Mouse (Mus musculus) gastrocnemius, postnatal 10 days (tissue): Measurements from ENCODE around the gene Zfp607b. TPM values are rescaled to one million over a fixed set of nuclear protein-coding genes. Genes with fewer than 3 reads are reported as not detected.

Source experiments
- DNase-seq: peaks from one replicate; pipeline ENCODE4 v3.0.0; 2021; ENCODE audit warnings: mixed read lengths
- long read RNA-seq, 2 experiments: library from polyadenylated mRNA; stranded (forward); transcript quantifications; one replicate each; pipeline ENCODE4 v2.0.0; 2021
- total RNA-seq, 2 experiments: library from RNA; stranded (reverse); gene quantifications; 2 replicates each; pipeline ENCODE4 v1.2.3; 2021

Gene Zfp607b
- 1 to 10 TPM; 1.2 to 1.4 TPM for total RNA-seq
- long read RNA-seq, experiment 1, full-length matches to known transcripts = 2 of 5 reads
- long read RNA-seq, experiment 1, partial matches to known transcripts = 0 of 5 reads
- long read RNA-seq, experiment 1, other reads (novel, unspliced or antisense) = 3 of 5 reads
- long read RNA-seq, experiment 2 = 0 reads

DNA sequence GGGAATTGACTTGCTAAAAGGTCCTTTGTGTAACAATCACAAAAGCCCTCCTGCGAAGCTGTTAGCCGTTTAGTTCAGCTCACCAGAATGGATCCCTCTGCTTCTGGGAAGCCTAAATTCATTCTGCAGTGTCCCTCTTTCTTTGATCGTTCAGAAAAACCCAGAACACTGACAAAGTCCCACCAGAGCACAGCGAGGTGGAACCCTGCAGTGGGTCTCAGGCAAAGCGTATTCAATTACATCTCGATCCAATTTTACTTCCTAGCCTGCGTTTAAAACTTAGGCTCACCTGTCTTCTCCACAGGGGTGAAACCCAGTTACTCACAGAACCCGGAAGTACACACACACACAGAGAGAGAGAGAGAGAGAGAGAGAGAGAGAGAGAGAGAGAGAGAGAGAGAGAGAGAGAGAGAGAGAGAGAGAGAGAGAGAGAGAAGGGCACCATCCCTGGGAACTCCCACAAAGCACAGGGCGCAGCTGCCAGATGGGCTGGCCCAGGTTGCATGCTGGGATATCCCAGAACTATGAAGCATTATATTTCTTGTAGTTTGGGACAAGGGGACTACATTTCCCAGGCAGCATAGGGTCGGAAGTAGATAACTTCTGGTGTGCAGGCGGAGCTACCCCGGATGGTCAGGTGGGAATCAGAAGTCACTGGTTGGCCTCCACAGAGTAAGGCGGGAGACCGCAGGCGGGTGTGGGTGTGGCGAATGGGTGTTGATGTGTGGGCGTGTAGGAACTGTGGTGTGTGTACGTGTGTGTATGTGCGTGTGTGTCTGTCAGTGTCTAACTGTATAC lies at the start of gene Zfp607b:
Gene Zfp607b (plus strand): TSS at position 526 of the 798 bp plus-strand sequence.
- peak; percentile 79 for DNase-seq

DNA sequence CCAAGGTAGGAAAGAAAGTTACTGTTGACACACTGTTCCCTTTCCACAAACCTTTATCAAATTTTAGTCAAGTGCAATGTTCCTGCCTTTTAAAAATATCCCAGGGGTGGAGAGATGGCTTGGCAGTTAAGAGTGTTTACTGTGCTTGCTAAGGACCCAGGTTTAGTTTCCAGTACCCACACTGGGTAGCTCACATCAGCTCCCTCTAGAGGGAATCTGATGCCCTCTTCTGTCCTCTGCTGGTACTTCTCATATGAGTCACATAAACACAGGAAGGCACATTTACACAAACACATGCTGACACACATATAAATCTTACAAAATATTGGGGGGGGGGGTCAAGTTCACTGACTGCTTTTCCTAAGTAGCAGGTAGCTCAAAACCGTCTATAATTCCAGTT lies 44.7 kb upstream of the Zfp607b start:
- DNase-seq = no peak

DNA sequence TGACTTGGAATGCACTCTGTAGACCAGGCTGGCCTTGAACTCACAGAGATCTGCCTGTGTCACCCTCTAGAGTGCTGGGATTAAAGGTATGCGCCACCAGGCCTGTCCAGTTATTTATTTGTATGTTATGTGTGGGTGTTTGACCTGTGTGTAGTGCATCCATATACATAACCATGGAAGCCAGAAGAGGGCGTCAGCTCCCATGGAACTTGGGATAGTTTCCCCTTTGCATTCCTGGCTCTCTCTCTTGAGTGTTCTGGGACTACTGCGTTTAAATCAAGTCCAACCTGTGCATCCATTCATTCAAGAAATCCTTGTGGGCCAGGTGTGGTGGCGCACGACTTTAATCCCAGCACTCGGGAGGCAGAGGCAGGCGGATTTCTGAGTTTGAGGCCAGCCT lies 42.6 kb upstream of the Zfp607b start:
- no peak for DNase-seq

DNA sequence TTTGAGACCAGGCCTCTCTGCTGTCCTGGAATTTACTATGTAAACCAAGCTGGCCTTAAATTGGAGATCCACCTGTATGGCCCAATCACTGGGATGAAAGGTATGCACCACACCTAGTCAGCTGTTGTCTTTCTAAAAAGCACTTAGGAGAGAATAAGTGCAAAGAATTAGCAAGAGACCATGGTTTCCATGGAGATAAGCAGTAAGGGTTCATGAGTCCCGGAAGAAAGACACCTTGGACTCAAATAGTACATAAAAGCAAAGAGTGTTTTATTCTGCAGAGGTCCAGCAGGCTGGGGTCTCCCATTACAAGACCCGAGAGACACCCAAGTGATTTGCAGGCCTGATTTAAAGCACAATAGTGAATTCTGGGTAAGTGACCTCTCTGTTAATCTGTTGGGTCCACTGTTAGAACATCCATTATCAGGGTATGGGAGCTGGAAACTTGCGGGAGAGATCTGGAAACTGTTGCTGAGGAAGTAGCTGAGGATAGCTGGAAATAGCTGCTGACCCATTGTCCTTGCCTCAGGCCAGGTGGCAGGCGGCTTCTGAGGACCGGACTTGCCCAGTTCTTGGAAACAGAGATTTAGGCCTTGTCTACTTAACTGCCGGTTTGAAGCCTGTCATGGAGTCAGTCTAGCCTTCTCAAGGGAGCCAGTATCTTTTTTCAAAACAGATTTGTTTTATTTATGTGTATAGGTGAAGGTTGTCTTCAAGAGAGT lies 41.7 kb upstream of the Zfp607b start:
- DNase-seq = no peak

DNA sequence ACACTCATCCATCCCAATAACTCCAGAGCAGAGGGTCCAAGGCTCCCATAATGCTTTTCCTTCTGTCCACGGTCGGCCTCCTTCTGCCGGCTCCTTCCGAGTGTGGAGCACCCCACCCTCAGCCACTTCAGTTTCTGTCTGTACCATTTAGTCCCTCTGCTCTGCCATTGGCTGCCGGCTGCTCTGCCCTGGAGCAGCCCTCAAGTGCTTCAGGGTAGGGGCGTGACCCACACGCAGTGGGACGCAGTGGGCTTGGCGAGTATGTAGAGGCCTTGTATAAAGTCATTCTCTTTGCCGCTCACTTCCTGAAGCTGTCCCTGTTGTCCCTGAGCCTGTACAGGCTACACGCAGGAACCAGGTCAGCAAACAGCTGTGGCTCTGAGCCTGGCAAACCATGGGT lies 39.4 kb upstream of the Zfp607b start:
- DNase-seq = no peak

DNA sequence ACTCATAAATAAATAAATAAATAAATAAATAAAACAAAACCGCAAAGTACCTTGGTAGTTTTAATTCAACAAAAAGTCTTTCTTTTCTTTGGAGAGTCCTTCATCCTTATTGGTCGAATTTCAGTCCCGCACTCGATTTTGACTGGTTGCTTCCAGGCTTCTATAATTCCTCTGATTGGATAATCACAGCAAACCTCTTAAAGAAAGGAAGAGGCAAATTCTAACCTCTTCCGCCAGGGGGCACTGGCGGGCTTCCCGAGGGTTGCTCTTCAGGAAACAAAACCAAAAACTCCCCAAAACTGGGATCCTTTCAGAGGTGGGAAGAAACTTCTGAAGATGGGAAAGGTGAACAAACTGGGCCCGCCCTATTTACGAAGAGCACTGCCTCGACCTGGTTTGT lies 38.2 kb upstream of the Zfp607b start:
- peak; percentile 84 for DNase-seq

DNA sequence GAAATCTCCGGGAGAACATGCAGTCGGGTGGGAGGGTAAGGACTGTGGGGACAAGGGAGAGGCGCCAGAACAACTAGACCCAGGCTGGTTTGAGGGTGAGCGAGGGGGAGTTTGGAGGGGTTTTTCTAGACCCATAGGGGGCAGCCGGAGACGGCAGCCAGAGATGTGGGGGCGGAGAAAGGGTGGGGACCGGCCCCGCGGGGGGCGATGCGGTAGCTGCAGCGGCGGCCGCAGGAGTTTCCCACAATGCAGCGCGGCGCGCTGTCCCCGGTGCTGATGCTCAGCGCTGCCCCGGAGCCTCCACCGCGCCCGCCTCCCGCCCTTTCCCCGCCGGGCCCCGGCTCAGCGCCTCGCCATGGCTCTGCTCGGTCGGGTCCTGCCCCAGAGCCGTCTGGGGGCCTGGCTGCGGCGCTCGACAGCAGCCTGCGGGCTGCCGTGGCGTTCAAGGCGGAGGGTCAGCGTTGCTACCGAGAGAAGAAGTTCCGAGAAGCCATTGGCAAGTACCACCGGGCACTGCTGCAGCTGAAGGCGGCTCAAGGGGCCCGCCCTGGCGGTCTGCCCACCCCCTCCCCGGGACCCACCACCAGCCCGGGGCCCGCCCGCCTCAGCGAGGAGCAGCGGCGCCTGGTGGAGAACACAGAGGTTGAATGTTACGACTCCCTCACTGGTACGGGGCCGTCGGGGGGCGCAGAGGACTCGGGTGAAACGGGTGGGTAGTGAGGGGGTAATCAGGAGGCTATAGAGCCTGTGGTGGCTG lies 35.3 kb upstream of the Zfp607b start, which contains the start of gene Ttc9b:
Gene Ttc9b (plus strand): TSS at position 235 of the 757 bp plus-strand sequence.
- DNase-seq = peak; percentile 66

DNA sequence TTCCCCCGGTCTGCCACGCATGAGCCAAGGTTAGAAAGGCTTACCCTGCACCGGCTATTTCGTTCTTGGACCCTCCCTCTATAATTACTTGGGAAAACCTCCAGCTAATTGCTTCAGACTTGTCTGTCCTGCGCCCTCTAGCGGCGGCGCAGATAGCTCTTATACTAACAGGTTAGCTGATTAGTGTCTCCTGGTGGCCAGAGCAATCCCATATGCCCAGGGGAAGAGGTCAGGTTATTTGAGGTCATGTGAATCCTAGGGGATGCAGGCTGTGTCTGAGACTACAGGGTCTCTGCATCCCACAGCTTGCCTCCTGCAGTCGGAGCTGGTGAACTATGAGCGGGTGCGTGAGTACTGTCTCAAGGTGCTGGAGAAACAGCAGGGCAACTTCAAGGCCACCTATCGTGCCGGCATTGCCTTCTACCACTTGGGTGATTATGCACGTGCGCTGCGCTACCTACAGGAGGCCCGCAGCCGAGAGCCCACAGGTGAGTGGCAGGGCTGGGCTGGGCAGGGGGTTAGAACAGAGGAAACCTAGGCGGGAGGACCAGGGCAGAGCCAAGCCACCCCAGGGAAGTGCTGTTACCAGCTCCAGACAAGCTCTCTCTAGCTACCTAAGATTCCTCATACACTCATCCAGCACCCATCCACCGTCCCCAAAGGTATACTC lies 34.4 kb upstream of the Zfp607b start:
- no peak for DNase-seq

DNA sequence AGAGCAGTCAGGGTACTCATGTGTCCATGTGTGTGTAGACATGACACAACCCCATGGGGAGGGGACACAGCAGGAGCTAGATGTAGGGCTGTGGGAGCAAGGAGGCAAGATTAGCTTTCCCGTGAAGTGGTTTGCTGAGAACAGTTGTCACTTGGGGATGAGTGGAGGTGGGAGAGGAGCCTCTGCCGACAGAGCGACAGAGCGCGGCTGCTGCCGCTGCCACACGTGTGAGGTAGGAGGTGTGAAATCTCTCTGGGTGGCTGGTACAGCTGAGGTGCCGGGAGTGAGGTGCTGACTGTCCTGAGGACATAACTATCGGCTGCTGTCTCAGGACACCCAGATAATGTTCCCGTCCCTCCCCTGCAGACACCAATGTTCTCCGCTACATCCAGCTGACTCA lies 33.6 kb upstream of the Zfp607b start:
- DNase-seq = no peak

DNA sequence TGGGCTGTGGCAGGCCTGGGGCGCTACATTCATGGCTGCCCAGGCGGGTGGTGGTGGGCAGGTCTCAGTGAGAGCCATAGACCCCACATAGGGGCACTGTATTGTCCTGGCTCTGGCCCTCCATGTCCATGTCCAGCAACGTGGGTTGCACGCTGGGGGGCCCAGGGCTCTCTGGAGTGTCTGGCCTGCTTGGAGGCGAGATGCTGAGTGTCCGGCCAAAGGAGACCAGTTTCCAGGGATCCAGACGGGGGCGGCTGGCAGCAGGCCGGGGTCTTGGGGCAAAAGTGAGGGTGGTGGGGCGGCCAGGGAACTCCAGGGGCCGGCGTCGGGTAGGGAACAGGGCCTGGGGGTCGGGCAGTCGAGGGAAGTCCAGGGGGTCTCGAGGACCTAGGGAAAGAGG lies 32.5 kb upstream of the Zfp607b start:
- DNase-seq = no peak

DNA sequence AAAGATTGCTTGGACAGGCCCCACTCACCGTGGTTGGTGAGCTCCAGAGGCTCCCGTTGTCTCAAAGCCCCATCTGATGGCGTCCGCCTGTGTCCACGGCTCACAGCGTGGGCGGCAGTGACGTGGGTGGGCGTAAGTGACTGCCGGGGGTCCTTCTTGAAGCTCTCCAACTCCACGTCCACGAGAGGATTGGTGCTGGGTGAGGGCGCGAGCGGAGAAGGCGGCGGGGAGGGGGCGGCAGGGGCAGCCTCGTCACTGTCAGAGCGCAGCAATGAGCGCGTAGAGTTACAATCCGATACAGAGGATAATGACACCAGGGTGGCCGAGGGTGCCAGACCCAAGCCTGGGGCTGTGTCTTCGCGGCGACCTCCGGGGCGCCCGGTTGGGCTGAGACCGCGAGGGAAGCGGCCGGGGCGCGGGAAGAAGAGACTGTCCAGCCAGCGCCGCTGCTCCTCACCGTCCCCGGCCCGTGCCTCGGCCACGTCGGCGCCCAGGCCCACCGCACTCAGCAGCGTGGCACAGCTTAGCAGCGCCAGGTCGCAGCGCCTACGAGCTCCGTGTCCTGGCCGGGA lies 31.2 kb upstream of the Zfp607b start:
- DNase-seq = no peak

DNA sequence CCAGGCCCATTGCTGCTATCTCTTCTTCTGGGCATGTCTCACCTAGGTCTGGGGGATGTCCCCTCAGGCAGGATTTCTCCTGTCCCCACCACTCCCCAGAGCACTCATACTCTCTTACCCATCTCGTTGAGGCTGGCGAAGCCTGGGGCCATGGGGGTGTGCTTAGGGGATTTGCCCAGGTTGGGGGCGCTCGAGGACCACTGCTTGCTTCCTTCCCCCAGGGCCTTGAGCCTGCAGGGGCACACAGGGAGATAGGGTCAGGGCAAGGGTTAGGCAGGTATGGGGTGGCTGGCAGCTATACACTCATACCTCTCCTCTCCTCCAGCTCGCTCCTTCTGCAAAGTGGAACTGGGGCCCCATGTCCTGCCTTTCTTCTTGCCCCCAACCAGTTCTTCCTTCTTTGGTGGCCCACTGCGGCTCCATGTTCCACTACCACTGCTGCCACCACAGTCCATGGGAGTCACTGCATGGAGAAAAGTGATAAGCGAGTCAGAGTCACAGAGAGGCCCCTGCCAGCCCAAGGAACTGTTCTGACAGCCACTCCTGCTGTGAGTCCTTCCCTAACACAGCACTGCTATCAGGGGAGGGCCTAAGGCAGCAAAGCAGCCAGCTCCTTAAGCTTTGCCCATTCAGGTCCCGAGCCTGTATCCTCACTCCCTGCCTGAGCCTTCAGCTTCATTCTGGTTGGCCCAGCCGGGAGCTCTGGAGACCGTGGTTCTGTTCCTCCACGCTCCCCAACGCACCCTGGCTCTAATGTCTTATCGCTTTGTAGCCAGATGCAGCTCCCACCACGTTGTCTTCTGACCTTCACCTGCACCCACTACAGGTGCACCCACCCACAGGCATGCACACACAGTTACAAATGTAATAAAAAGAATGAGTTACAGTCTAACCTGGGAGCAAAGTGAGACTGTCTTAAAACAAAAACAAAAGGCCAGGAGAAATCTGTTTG lies 30.2 kb upstream of the Zfp607b start:
- no peak for DNase-seq

DNA sequence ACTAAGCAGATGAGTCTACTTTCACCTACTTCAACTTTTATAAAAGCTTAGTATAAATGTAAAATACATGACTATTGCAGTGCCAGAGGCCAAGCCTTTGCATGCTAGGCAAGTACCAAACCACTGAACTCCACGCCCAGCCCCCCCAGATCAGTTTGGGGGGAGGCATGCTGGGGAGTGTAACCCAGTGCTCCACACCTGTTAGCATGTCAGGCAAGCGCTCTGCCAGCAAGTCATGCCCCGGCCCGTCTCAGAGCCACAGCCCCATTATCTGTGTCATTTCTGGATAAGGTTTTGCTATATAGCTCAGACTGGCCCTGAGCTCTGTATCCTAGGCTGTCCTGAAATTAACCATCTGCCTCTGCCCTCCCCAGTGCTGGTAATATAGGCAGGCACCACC lies 27.1 kb upstream of the Zfp607b start:
- DNase-seq = no peak

DNA sequence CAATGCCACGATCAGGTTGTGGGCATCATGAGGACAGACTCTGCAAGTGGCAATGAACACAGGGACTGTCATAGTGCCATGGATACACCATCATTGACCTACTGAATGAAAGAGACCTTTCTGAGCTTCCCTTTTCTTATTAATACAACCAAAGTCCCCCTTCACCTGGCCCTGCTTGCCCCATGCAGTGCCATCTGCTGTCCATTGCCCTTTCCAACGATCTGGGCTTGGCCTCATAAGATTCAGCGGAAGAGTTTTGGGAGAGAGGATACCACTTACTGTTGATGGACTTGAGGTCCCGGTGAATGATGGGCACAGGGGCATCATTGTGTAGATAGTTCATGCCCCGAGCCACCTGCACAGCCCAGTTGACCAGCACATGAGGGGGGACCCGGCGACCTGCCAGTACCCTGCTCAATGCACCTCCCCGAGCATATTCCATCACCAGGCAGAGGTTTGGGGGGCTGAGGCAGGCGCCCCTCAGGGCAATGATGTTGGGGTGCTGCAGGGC lies 16.0 kb upstream of the Zfp607b start:
- no peak for DNase-seq

DNA sequence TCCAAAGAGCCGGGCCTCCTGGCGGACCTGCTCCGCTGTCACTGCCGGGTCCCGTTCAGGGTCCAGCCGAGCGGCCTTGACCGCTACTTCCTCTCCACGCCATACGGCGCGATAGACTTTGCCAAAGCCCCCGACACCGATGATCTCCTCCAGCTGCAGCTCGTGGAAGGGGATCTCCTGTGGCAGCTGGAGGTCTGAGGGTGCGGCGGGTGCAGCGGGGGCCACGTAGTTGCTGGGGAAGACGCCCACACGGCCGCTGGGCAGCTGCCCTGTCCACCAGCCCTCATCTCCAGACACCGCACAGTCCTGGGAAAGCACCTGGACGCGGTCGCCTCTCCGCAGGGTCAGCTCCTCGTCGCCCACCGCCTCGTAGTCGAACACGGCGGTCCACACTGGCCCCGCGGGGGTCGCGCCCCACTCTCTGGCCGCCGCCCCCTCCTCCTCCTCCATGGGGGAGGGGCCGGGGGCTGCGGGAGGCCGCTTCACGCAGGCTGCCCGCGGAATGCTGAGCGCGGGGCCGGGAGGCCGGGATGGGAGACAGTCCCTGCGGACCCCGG lies 15.5 kb upstream of the Zfp607b start:
- DNase-seq = peak; percentile 24

DNA sequence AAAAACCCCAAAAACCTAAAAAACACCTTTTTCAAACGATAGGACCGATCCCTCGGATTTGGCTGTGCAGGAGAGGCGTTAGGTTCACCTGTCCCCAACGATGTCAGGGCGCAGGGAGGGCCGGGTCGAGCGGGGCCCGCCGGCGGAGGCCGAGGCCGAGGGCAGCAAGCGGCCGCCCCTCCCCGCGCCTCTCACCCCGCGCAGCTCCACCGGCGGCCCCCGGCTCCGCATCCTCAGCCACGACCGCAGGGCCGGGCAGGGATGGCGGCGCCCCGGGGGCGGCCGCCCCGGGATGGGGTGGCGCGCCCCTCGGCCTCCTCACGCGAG lies 15.0 kb upstream of the Zfp607b start:
- no peak for DNase-seq

DNA sequence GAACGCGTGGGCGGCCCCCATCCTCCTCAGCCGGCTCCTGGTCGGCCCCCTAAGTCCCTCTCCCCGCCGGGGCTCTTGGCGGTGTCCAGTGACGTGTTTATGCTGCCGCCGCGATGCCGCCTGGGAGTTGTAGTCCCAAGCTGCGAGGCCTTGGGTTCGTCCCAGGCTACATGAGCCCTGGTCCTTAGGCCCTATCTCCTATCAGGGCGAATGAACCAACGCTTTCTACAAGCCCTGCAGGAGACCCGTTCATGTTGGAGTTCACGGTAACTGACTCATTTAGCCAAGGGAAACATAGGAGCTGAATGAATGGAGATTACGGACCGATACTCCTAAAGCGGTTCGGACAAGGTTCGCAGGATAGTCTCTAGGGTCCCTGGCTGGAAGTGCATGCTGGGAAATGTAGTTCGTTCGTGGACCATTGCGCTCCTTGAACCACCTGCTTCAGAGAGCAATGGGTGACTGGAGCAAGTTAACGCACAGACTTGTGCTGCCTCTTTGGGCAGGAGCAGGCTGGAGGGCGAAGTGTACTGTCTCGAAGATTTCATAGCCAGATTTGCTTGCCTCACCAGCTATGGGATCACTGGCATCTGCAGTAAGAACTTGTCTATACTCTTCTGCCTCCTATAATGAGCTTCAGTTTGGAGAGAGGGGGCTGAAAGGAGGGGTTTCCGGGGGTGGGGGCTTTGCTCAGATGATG lies 14.5 kb upstream of the Zfp607b start, which contains the start of gene Map3k10:
Gene Map3k10 (minus strand): TSS at position 77 of the 700 bp plus-strand sequence.
- DNase-seq = peak; percentile 91

DNA sequence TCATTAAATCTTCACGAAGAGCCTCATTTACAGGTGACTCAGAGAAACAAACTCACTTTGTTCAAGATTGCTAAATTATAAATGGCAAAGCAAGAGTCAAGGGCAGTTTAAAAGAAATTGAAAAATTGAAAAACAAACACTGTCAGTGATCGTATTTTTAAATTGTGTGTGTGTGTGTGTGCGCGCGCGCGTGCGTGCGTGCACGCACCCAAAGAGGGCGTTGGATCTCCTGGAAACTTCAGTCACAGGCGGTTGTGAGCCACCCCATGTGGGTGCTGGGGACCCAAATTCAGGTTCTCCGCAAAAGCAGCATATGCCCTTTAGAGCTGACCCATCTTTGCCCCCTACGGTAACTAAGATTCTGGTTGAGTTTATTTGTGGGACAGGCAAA lies 13.9 kb upstream of the Zfp607b start:
- no peak for DNase-seq

DNA sequence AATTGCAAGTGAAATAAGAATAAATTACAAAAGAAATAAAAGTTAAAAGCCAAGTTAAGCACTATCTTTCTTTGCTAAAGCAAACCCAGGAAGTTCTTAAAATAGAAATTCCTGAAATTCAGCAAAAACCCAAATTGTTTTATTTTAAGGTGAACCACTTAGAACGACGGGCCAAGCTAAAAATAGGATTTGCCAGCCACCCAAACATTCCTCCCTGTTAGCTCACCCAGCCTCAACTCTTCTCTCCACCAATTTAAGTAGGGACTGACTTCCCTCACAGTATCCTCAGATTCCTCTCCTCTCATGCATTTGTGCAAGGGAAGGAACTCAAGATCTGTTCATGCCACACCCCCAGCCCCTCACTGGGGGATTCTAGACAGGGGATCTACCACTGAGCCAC lies 5.9 kb upstream of the Zfp607b start:
- DNase-seq = no peak
